Mouse (Mus musculus) liver (tissue): ENCODE measurements around the gene Srsf3.
"Not testable (repeated sequence)": the region's sequence is repeated elsewhere in the genome, so short reads cannot be mapped to it uniquely, and the experiment has no call there.

Experiments
- DNase-seq: peaks from one replicate; pipeline ENCODE4 v3.0.0-alpha.2; 2020; ENCODE audit warnings: mixed read lengths

Srsf3 gene

DNA sequence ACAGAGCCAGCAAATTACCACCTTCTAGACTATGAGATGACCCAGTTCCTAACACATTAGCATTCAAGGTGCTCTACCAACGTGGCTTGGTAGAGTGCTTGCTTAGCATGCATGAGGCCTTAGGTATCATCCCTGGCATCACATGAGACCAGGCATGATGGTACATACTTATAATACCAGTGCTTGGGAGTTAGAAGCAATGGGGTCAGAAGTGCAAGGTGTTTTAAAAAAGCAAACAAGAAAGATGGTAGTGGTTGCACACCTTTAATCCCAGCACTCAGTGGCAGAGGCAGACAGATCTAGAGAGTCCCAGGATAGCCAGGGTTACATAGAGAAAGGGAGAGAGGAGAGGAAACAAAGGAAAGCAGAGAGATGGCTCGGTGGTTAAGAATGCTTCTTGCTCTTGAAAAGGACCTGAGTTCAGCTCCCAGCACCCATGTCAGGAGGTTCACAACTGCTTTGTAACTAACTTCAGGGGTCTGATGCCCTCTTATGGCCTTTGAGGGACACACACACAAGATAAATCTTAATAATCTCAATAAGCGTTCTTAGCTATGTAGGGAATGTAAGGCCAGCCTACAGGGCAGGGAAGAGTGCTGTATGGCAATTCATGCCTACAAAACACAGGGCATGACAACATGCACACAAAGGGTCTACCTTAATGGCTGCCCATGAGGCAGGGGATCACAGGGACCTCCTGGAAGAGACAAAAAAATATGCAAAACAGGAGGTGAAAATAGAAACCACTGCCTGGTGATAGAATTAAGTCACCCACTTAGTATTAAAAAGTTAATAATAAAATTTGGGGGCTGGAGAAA lies 15.5 kb downstream of the Srsf3 start:
- no peak for DNase-seq

- DNase-seq: peak; percentile 73
Observed at GRCm38 (mm10) chr17:29048748-29049507, 16.5 kb downstream of the Srsf3 start.

DNA sequence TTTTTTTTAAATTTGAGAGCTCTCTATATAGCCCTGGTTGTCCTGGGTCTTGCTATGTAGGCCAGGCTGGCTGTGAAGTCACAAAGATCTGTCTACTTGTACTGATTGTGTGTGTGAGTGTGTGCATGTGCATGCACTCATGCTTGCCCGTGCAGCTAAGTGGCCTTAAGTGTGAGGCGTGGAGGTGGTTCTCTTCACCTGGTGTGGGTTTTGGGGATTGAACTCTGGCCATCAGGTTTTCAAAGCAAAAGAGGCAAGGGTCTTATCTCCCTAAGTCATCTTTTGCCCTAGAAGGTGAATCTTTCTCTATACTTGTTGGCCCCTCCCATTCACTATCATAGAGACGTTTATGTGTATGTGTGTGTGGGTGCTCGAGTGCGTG lies 17.1 kb downstream of the Srsf3 start:
- no peak for DNase-seq

DNA sequence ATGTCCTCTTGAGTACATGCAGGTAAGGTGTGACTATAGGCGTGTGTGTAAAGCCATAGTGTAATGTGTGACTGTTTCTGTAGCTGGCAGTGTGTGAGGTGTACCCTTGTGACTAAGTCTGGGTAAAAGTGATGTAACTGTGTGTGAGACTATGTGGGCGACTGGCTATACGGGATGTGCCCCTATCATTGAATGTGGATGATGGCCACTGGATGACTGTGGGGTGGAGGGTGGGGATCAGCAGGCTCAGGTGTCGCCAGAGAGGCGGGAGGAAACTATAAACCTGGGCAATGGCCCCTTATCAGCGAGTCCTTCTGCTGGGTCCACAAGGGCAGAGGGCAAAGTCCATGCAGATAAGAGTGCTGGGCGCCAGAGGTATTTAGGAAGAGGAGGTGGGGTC lies 17.5 kb downstream of the Srsf3 start:
- DNase-seq: peak; percentile 32

DNA sequence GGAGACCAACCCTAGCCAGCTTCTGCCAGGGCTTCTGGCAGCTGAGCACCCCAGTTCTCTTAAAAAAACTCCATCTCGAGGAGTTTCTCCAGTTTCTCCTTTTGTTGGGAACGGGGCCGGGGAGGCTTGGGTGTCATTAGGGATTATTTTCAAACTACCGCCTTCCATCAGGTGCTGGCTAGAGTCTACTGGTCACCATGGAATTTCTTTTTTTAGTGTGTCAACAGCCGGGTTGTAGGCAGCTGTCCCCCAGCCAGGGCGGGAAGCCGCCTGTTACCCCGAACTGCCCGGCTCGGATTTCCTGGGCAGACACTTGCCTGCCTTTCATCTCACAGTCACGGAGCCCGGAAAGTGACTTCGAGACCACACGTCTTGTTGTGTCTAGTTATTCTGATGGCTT lies 18.4 kb downstream of the Srsf3 start:
- no peak for DNase-seq

DNA sequence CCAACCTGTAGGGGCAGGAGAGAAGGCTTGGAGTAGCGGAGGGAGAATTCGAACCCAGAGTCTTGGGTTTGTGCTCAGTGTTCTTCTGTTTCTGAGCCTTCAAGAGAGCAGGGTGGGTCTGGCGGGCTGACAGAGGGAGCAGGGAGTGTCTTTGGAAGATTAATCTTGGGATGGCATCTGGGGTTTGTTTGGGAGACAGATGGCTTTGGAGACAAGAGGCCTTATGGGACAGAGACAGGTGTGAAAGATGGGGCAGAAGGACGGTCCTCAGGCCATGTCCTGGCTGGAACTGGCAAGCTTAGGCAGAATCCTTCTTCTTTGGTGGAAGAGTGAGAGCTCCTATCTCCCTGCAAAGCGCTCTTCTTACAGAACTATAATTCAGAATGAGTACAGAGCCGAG lies 20.6 kb downstream of the Srsf3 start:
- DNase-seq: no peak

DNA sequence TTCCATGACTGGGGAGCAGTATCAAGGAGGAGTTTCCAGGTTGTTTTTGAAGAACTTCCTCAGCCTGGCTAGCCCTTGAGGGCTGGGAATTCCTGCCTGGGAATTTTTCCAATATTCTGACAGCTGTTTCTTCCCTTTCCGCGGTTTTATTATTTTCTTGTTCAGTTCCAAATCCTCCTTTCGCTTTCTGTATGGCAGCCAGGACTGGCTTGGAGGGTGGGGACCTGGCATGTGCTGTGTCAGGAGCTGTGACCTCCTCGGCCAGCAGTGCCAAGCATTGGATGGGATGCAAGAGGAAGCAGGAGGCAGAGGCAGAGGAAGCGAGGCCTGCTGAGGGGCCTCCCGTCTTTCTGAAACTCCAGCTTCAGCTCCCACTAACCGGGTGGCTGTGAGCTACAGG lies 21.4 kb downstream of the Srsf3 start:
- no peak for DNase-seq

- DNase-seq: no peak
Observed at GRCm38 (mm10) chr17:29054429-29054828, 22.0 kb downstream of the Srsf3 start.

DNA sequence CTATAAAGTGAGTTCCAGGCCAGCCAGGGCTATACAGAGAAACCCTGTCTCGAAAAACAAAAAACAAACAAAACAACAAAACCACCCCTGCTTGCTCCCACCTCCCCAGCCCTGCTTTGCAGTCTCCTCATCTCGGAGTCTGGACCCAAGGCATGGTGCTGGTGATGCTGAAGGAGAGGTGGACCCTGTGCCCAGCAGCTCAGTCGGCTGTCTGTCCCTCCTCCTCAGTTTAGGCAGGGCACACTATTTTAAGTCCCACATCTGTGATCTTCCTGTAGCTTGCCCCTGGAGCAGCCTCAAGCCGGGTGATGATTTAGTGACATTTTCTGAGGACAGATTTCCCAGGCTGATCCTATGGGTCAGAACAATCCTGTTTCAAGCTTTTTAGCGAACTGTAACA lies 23.2 kb downstream of the Srsf3 start:
- DNase-seq: no peak

DNA sequence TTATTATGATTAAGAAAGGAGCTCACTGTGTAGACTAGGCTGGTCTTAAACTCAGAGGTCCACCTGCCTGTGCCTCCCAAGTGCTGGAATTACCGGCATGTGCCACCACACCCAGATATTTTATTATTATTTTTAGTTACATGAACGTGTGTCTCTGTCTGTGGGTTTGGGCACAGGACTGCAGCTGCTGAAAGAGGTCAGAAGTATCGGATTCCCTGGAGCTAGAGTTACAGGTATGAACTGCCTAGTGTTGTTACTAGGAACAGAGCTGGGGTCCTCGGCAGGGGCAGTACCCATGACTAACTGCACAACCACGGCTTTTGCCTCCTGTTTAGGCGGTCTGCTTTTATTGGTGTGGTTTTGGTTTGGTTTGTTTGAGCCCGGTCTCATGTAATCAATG lies 23.8 kb downstream of the Srsf3 start:
- no peak for DNase-seq

DNA sequence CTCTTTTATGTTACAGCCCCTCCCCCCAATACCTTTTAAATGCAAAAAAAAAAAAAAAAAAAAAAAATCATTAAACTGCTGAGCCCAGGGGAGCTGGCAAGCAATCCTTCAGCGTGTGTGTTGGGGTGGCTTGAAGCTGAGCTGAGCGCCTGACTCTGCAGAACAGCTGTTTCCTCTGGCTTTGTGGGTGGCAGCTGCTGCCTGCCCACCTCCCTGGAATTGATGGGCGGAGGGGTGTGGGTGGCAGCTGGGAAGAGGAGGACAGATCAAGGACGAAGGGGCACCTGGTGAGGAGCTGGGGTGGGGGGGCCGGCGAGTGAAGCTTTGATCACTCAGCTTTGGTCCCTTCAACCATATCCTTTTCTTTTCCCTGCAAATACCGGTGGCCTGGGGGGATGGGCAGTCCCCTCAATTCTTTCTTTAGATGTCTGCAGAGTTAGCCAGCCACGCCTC lies 24.3 kb downstream of the Srsf3 start:
- DNase-seq: no peak

GRCm38 (mm10) chr17:29057361-29057890 lies 25.0 kb downstream of the Srsf3 start:
- DNase-seq: no peak

DNA sequence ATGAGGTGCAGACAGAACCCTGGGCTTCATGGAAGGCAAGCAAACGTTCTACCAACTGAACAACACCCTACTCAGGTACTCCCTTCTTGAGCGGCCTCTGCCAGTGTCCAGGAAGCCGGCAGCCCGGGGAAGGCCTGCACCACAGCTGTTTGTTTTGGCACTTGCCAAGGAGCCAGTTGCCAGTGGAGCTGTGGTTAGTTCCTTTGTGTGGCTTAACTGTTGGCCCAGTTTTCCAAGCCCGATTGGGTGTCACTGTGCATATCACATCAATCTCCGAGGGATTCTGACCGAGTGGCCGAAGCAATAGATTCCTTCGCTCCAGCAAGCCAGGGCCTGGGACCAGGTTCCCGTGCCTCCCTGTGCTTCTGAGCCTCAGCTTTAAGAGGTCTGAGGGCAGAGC lies 25.5 kb downstream of the Srsf3 start:
- DNase-seq: no peak

GRCm38 (mm10) chr17:29058487-29058886 lies 26.1 kb downstream of the Srsf3 start:
- no peak for DNase-seq

DNA sequence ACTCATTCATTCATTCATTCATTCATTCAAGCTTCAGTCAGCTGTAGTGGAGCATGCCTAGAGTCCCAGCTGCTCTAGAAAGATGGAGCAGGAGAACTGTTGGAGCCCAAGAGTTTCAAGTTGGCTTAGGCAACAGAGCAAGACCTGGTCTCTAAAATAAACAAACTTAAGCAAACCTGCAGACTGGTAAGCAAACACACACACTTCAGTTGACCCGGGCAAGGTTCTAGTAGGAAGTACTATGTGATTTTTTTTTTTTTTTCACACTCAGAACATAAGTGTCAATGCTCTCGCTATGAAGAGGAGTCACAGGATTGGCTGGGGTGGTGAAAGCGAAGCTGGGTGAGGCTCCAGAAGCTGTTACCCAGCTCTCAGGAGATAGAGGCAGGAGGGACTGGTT lies 27.2 kb downstream of the Srsf3 start:
- no peak for DNase-seq

DNA sequence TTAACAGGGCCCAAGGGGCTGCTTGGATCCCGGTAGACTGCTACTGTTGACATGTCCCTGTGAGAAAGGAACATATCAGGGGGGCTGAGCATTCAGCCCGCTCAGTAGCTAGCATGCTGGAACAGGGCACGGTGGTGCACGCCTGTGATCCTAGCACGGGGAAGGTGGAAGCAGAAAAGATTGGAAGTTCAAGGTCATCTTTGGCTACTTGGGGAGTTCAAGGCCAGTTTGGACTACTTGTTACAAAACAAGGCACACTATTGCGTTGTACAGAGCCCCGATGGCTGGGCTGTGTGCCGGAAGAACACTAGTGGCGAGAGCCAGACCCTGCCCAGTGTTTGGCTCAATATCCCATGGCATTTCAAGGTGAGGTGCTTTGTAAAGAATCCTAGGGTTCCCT lies 28.5 kb downstream of the Srsf3 start:
- no peak for DNase-seq

GRCm38 (mm10) chr17:29062119-29063035 lies 29.9 kb downstream of the Srsf3 start:
- no peak for DNase-seq

DNA sequence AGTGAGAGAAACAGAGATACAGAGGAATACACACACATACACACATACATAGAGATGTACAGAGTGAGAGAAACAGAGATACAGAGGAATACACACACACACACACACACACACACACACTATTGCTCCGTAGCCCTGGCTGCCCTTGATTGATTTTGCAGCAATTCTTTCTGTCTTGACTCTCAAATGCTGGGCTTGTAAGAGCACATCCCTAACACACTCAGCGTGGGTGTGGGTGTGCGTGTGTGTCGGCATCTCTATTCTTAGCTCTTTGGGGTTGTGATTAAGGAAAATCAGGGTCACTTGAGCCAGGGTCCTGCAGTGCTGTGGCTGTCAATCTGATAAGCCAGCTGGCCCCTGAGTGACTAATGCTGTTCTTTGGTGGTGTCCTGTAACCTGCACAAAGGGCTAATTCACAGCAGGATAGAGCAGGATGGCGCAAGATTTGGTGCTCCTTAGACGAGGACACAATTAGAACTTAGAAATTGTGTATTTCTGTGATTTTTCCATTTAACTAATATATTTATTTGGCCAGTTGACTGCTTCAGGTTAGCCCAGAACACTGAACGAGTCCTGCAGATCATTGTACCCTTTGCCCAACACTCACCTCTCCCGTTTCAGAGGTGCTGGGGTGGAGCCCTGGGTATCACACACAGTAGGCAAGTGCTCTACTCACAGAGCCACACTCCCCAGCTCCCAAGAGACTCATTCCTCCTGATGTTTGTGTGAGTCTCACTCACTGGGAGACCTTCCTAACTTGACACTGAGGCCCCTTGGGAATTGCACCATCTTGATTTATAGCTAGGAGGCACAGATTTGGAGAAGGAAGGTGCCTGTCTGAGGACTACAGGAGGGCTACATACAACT lies 30.9 kb downstream of the Srsf3 start:
- no peak for DNase-seq

DNA sequence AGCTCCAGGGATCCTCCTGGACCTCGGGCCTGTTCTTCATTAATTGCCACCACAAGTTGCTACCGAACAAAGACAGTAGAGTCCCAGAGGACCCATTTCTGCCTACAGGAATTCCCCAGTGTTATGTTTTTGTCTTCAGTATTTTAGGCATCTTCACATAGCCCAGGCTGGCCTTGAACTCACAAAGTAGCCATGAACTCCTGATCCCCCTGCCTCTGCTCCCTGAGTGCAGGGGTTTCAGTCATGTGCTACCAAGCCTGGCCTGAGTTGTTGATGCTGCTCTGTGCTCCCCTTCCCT lies 31.5 kb downstream of the Srsf3 start:
- no peak for DNase-seq

DNA sequence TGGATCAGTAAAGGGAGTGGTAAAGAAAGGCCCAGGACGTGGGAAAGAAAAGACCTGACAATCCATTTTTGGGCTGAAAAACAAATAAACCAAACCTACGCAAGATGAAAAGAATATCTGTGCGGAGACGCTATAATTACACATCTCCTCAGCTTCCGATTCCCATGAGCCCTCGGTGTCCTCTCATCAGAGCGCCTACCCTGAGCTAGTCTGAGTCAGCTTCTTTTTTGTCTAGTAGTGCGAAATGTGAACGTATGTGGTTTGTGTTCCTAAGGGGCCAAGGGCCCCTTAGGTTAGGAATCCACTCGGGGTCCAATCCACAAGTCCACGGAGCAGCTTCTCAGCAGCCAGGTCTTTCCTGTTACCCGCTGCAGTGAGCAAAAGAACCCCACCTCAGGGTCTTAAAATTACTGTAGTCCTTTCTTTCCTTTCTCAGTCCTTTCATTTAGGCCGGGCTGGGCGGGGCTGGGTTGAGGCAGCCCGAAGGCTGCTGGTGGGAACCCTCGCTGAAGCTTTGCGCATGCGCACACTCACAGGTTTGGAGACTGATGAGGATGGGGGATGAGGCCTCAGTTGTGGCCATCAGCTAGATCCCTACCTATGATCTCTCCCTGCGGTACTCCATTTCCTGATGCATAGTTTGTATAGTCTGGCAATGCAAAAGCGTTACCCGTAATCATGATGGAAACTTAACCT lies 33.0 kb downstream of the Srsf3 start:
- no peak for DNase-seq

- no peak for DNase-seq
Observed at GRCm38 (mm10) chr17:29065971-29066370, 33.5 kb downstream of the Srsf3 start.

- not testable (repeated sequence) for DNase-seq
Observed at GRCm38 (mm10) chr17:29067416-29067815, 35.0 kb downstream of the Srsf3 start.
